Mouse (Mus musculus) left cerebral cortex, adult 2 months (tissue): Measurements from ENCODE around the gene Dohh. TPM values are rescaled to one million over a fixed set of nuclear protein-coding genes. Genes with fewer than 3 reads are reported as not detected.

ENCODE experiments used
- DNase-seq, 2 experiments: peaks; one replicate each; pipeline ENCODE4 v3.0.0; 2021 to 2022; ENCODE audit warnings: low spot score in 2 of 2, mixed read lengths in 1 of 2; ENCODE audit errors: extremely low spot score in 1 of 2
- H3K27ac ChIP-seq: fragments of 200-600 bp; 2 replicates; pipeline ENCODE4 v1.8.1; 2022
- H3K4me3 ChIP-seq: fragments of 200-600 bp; 2 replicates; pipeline ENCODE4 v1.8.1; 2022
- CTCF ChIP-seq: fragments of 200-600 bp; IDR thresholded peaks from 2 replicates; pipeline ENCODE4 v1.8.1; 2022; ENCODE audit warnings: antibody characterized with exemption, mild to moderate bottlenecking, moderate library complexity
- intact Hi-C: fragments of 180-260 bp; cut with DNase I; formaldehyde crosslinking; loops from one replicate; pipeline ENCODE4 v1.15.1; 2025
- microRNA-seq, 2 experiments: library from miRNA; unstranded; fragments of <30 nt; microRNA quantifications; one replicate each; pipeline ENCODE4 v1.2.0; 2021
- total RNA-seq, 2 experiments: library from RNA; stranded (reverse); gene quantifications; 2 replicates each; pipeline ENCODE4 v1.2.3; 2021

Gene Dohh
- total RNA-seq, 2 experiments from 2014 or later, result 87.1 to 95.1 TPM

DNA sequence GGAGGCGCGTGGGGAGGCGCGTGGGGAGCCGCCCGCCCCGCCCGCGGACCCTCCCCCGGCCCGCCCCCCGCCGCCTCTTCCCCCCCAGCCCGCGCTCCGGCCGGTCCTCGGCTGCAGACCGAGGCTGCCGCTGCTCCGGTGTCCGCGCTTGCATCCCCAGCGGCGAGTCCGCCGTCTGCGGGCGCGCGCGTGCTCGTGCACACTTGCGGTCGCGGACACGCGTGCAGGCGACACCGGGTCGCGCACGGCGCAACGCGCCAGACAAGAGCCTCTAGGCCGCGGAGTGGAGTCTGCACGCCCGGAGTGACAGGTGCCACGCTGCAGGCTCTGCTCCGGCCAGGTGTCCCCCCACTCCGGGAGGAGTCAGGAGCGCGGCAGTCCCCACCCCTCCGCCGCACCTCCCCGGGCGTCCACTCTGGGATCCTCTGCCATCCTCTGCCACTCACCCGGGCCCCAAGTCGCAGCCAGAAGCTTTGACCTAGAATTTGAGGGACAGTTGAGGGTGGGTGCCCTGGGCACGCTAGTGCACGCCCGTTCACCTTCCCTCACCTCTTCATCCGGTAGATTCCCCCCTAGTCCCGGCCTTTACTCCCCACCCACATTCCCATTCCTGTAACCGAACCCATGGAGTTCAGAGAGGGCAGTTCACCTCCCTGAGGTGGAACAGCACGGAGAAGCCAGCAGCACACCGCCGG, 46.8 kb downstream of the Dohh start:
- no peak for TF ChIP-seq CTCF
- intact Hi-C loops, result no loop called here
- H3K4me3 ChIP-seq, result peak overlapping the region; percentile 80
- H3K27ac ChIP-seq, result peak overlapping the region; percentile 99
- DNase-seq, result peak; percentile 73 to 75

DNA sequence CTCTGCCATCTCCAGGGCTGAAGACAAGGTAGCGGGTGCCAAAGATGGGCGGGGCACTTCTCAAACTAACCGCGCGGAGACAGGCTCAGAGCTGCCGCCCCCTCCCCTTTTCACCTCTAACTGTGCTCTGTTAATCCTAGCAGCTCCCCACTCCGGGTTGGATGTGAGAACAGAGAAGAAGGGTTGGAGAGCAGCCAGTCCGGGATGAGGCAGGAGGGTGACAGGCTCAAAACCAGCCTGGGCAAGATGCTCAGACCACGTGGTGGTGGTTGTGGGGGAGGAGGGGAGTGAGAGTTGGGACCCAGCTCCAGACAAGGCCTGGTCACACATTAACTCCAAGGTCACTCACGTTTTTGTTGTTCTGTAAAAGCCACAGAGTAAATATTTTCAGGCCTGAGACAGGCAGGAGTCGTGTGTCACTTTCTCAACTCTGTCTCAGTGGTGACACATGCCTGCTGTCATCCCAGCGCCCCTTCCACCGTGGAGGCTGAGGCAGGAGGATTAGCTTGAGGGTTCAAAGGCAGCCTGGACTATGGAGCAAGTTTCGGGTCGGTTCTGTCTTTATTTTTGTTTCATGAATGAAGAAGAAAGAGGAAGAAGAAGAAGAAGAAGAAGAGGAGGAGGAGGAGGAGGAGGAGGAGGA, 47.4 kb downstream of the Dohh start:
- H3K27ac ChIP-seq, result peak overlapping the region; percentile 99
- H3K4me3 ChIP-seq, result peak overlapping the region; percentile 80; the same call in 1 of the 2 replicates
- intact Hi-C loops, result no loop called here
- DNase-seq, result peak; percentile 23 to 39
- no peak for TF ChIP-seq CTCF

DNA sequence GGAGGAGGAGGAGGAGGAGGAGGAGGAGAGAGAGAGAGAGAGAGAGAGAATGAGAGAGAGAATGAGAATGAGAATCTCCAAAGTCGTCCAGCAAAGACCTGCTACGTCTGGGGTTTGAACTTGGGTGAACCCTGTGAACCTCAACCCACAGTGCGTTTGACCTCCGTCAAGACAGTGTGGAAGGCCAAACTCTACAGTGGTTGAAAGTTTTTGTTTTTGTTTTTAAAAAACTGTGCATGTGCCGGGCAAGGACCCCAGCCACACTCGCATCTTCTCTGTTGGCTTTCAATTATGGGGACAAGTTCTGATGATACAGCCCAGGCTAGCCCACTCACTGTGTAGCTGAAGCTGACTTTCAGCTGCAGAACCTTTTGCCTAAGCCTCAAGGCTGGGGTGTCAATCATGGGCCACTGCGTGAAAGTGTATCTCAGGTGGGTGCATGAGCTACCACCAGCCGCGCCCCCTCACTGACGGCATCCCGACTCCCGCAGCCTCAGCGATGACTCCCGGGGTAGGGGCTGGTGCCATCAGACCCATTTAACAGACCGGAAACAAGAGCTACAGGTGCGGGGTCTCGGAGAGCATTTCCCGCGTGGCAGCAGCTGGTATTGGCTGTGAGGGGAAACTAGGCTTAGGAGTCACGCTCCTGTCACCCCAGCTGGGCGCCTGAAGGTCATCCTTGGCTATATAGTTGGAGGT, 48.1 kb downstream of the Dohh start:
- H3K4me3 ChIP-seq, result peak overlapping the region; percentile 22
- peak; percentile 16 for TF ChIP-seq CTCF
- intact Hi-C loops, result no loop called here
- peak overlapping the region; percentile 29; the same call in 1 of the 2 replicates for H3K27ac ChIP-seq
- DNase-seq, result peak in 1 of 2 experiments; percentile 24

DNA sequence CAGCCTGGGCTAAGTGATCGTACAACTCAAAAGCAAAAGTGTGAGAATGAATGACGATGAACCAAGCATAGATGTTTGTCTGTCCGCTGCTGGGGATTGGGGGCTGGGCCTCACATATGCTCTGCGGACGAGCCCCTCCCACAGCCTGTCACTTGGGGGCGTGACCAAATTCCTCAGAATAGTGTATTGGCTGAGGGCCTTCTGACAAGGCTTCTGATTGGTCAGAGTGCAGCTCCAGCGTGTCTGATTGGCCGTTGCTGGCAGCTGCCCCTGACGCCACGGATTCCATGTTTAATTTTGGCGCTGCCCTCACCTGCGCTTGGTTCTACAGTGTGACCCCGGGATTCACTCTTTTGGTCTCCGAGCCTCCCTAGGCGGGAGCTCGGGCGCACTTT, 48.6 kb downstream of the Dohh start:
- H3K4me3 ChIP-seq, result peak overlapping the region; percentile 32
- intact Hi-C loops, result no loop called here
- peak; percentile 88 to 91 for DNase-seq
- no peak for TF ChIP-seq CTCF
- H3K27ac ChIP-seq, result peak overlapping the region; percentile 66

DNA sequence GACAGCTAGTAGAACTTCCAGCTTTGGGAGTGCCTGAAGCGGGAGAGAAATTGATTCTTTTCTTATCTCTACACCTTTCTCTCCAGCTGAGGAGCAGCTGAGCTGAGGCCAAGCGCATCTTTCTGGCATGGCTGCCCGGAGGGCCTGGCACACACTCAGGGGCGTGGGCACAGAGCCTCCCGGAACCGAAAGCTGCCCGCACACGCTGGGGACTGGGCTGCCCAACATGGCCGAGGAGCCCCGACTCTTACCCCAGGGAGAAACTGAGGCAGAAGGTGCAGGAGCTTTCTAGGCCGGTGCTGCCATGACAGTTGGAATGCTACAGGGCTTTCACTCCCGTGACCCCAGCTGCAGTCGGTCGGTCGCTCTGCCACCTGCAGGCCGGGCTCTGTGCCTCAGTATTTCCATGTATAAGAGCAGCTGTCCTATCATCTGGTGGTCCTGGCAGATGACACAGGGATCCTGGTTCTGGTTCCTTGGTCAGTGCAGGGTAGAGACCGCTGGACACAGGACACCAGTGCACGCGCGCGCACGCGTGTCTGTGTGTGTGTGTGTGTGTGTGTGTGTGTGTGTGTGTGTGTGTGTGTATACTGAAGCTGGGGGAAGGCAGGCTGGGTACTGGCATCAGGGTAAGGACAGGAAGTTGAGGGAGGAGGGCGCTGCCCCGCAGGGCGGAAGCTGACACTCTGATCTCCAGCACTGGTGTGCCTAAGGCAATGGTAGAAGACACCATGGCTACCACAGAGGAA, 49.5 kb downstream of the Dohh start:
- peak; percentile 10 for TF ChIP-seq CTCF
- intact Hi-C loops, result no loop called here
- H3K27ac ChIP-seq, result peak overlapping the region; percentile 66

DNA sequence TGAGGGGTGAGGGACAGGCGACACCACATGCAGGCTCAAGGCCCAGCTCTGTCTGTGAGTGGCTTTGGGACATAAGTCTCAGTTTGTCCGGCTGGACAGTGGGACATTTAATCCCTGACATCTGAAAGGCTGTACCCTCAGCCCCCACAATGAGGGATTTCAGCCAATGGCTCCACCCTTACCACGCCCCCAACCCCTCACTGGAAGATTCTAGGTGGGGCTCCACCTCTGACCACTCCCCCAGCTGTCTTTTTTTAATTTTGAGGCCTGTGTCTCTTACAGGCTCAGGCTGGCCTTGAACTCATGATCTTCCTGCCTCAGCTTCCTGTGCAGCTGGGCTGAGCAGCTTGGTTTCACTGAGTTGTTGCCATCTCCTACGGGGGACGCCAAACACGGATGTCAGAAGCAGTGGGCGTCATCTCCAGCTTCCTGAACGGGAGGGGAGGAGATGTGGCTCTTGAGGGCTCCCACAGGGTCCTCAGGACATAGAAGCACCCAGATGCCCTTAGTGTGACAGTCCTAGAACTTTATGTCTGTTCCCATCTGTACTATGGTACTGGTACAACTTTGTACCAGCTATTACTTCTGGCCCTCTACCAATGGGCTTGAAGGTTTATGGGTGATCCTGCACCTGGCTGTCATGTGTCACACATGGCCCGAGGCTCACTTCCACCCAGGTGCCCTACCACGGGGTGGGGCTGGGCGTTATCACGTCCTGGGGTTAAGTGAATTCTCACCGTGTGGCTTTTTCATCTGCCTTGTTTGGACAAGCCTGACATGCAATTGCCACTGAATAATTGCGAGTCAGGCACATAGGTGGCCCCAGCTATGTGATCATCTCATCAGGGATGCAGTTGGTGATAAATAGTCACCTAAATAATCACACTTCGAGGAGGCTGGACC, 50.4 kb downstream of the Dohh start:
- peak; percentile 9 for DNase-seq
- intact Hi-C loops, result no loop called here
- Histone ChIP-seq H3K27ac (peak overlapping the region; percentile 58), H3K4me3 (no peak overlapping the region)
- no peak for TF ChIP-seq CTCF

More for the DNA sequence above, 49.5 kb downstream of the Dohh start:
- H3K4me3 ChIP-seq, result no peak overlapping the region
- peak; percentile 11 to 17 for DNase-seq

DNA sequence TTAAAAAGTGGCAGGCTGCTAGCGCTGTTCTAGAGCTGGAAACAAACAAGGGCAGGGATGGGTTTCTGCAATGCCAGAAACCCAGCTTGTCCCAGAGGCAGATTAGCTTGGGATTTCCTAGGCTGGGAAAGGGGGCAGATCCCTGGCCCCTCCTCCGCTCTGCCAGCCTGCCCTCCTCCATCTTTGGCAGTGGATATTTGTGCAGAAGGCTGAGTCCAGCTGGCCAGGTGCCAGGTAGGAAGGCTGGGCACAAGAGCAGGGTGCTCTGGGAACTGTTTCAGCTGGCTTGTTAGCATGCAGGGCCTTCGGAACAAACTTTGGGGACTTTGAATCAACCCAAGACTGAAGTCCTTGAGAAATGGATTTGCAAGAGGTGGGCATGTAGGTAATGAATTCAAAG, 51.2 kb downstream of the Dohh start:
- intact Hi-C loops, result no loop called here
- Histone ChIP-seq H3K27ac (peak overlapping the region; percentile 63; the same call in 1 of the 2 replicates), H3K4me3 (no peak overlapping the region)
- no peak for TF ChIP-seq CTCF
- DNase-seq, result peak; percentile 67 to 75

Small RNA genes lying within 50 kb of the gene (microRNA-seq; reads per million reads assigned to microRNA genes)
- gene Mir1191b (0 reads per million in 2 experiments), gene Mir6913 (1.9 to 4.5 reads per million in 2 experiments)

Other genes starting within 250 kb of the Dohh start
- gene Zbtb7a, start 249.2 kb upstream of the Dohh start, total RNA-seq, result 100 to 1,000 TPM; 130 to 132 TPM
- gene Pias4, start 216.5 kb upstream of the Dohh start, total RNA-seq, result 10 to 100 TPM; 26.7 to 32.0 TPM
- gene Eef2, start 207.8 kb upstream of the Dohh start, total RNA-seq, result 100 to 1,000 TPM; 884 to 901 TPM
- 10 to 100 TPM; 74.6 to 89.4 TPM for gene Dapk3, start 201.4 kb upstream of the Dohh start, total RNA-seq
- gene 4930442H23Rik, start 200.6 kb upstream of the Dohh start, total RNA-seq, result not detected
- under 1 TPM in 1 of 2 experiments, not detected in 1; 0.42 TPM for gene Nmrk2, start 182.4 kb upstream of the Dohh start, total RNA-seq
- 100 to 1,000 TPM; 203 to 206 TPM for gene Atcay, start 153.6 kb upstream of the Dohh start, total RNA-seq
- 10 to 100 TPM; 70.9 to 76.2 TPM for gene Zfr2, start 151.3 kb upstream of the Dohh start, total RNA-seq
- gene Matk, start 131.5 kb upstream of the Dohh start, total RNA-seq, result 100 to 1,000 TPM; 212 to 221 TPM
- 10 to 100 TPM; 41.3 to 42.8 TPM for gene Mrpl54, start 117.5 kb upstream of the Dohh start, total RNA-seq
- gene Apba3, start 117.5 kb upstream of the Dohh start, total RNA-seq, result 10 to 100 TPM; 35.8 to 38.6 TPM
- under 1 TPM; 0.26 to 0.45 TPM for gene Tjp3, start 92.8 kb upstream of the Dohh start, total RNA-seq
- 100 to 1,000 TPM; 431 TPM for gene Pip5k1c, start 91.5 kb upstream of the Dohh start, total RNA-seq
- 10 to 100 TPM; 31.3 to 31.8 TPM for gene Cactin, start 63.3 kb upstream of the Dohh start, total RNA-seq
- under 1 TPM; 0.70 to 0.82 TPM for gene Tbxa2r, start 55.7 kb upstream of the Dohh start, total RNA-seq
- 1 to 10 TPM; 1.7 to 2.1 TPM for gene Gipc3, start 41.2 kb upstream of the Dohh start, total RNA-seq
- gene Hmg20b, start 33.9 kb upstream of the Dohh start, total RNA-seq, result 10 to 100 TPM; 27.3 to 29.5 TPM
- 10 to 100 TPM; 38.2 to 40.2 TPM for gene Mfsd12, start 26.9 kb upstream of the Dohh start, total RNA-seq
- gene 4930404N11Rik, start 18.6 kb upstream of the Dohh start, total RNA-seq, result 1 to 10 TPM in 1 of 2 experiments, under 1 TPM in 1; 1.00 to 1.3 TPM
- gene Fzr1, start 5.9 kb upstream of the Dohh start, total RNA-seq, result 10 to 100 TPM; 69.1 to 70.6 TPM
- gene Gm48551, start within 50 bp of the Dohh start, total RNA-seq, result 1 to 10 TPM; 2.0 to 3.4 TPM
- gene Gm48552, start 4.6 kb downstream of the Dohh start, total RNA-seq, result 1 to 10 TPM; 5.1 to 7.1 TPM
- 1 to 10 TPM; 1.3 to 1.4 TPM for gene Smim24, start 8.6 kb downstream of the Dohh start, total RNA-seq
- gene Nfic, start 71.2 kb downstream of the Dohh start, total RNA-seq, result 10 to 100 TPM; 93.4 to 94.9 TPM
- gene Celf5, start 98.3 kb downstream of the Dohh start, total RNA-seq, result 100 to 1,000 TPM; 284 to 288 TPM
- gene Ncln, start 112.0 kb downstream of the Dohh start, total RNA-seq, result 10 to 100 TPM; 78.3 to 80.8 TPM
- gene S1pr4, start 115.7 kb downstream of the Dohh start, total RNA-seq, result under 1 TPM; 0.56 to 0.70 TPM
- 1 to 10 TPM; 1.3 to 2.8 TPM for gene Gna15, start 139.8 kb downstream of the Dohh start, total RNA-seq
- gene Gna11, start 160.8 kb downstream of the Dohh start, total RNA-seq, result 100 to 1,000 TPM; 106 to 110 TPM
- 100 to 1,000 TPM; 637 to 727 TPM for gene Aes, start 175.1 kb downstream of the Dohh start, total RNA-seq
- gene Tle2, start 190.1 kb downstream of the Dohh start, total RNA-seq, result 10 to 100 TPM; 36.2 to 40.7 TPM
- 10 to 100 TPM; 10.3 to 12.9 TPM for gene Tle6, start 216.6 kb downstream of the Dohh start, total RNA-seq
- gene BC025920, start 221.8 kb downstream of the Dohh start, total RNA-seq, result 1 to 10 TPM; 2.6 to 2.9 TPM
- 10 to 100 TPM; 26.8 to 28.6 TPM for gene Sirt6, start 243.4 kb downstream of the Dohh start, total RNA-seq
- gene Ankrd24, start 244.1 kb downstream of the Dohh start, total RNA-seq, result 10 to 100 TPM; 46.4 to 47.3 TPM